Mouse (Mus musculus): ENCODE measurements around the gene Pdzd8.

Gene Pdzd8

GRCm38 (mm10) chr19:59345658-59346283, at the start of gene Pdzd8:
Pdzd8 (minus strand) TSS chr19:59345780.
- in situ Hi-C loops (cut with MboI; ENCODE audit: low pct_unique_long_range_greater_than_20kb in 1 of 2, low sequenced_read_pairs in 2 of 2, unreplicated experiment in 1 of 2), result no loop called here

- in situ Hi-C loops (cut with MboI; ENCODE audit: low pct_unique_long_range_greater_than_20kb in 1 of 2, low sequenced_read_pairs in 2 of 2, unreplicated experiment in 1 of 2), result no loop called here
These were observed 48.3 kb upstream of the Pdzd8 start for GRCm38 (mm10) chr19:59393777-59394441.

- in situ Hi-C loops (cut with MboI; ENCODE audit: low pct_unique_long_range_greater_than_20kb in 1 of 2, low sequenced_read_pairs in 2 of 2, unreplicated experiment in 1 of 2), result no loop called here
These were observed 43.4 kb upstream of the Pdzd8 start for GRCm38 (mm10) chr19:59388847-59389606.

GRCm38 (mm10) chr19:59388399-59388798, 42.8 kb upstream of the Pdzd8 start:
- in situ Hi-C loops (cut with MboI; ENCODE audit: low pct_unique_long_range_greater_than_20kb in 1 of 2, low sequenced_read_pairs in 2 of 2, unreplicated experiment in 1 of 2), result no loop called here

DNA sequence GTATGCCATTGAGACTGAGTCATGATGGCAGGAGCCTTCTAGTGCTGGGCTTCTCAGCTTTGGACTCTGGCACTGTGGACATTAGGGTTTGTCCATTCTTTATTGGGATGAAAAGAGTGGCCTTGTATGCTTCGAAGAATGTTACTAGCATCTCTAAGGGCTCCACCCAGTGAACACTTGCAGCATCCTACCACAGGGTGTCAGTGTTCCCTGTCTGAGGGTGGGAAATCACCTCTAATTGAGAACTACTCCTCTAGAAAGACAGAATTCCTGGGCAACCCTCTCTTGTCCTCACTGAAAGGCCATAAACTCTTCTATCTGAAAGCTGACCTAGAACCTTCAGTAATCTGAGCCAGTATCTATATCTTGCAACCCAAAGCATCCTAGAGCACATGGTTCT, 41.6 kb upstream of the Pdzd8 start:
- in situ Hi-C loops (cut with MboI; ENCODE audit: low pct_unique_long_range_greater_than_20kb in 1 of 2, low sequenced_read_pairs in 2 of 2, unreplicated experiment in 1 of 2), result no loop called here

- in situ Hi-C loops (cut with MboI; ENCODE audit: low pct_unique_long_range_greater_than_20kb in 1 of 2, low sequenced_read_pairs in 2 of 2, unreplicated experiment in 1 of 2), result no loop called here
These were observed 39.3 kb upstream of the Pdzd8 start for GRCm38 (mm10) chr19:59384582-59385495.

- in situ Hi-C loops (cut with MboI; ENCODE audit: low pct_unique_long_range_greater_than_20kb in 1 of 2, low sequenced_read_pairs in 2 of 2, unreplicated experiment in 1 of 2), result no loop called here
These were observed 36.9 kb upstream of the Pdzd8 start for GRCm38 (mm10) chr19:59382416-59382917.

- in situ Hi-C loops (cut with MboI; ENCODE audit: low pct_unique_long_range_greater_than_20kb in 1 of 2, low sequenced_read_pairs in 2 of 2, unreplicated experiment in 1 of 2), result loop anchor here in 1 of 2 experiments (5.0 kb wide), 1 partner anchor 138 kb away; no protein-coding TSS in a partner anchor
These were observed 34.4 kb upstream of the Pdzd8 start for GRCm38 (mm10) chr19:59379995-59380394.

- in situ Hi-C loops (cut with MboI; ENCODE audit: low pct_unique_long_range_greater_than_20kb in 1 of 2, low sequenced_read_pairs in 2 of 2, unreplicated experiment in 1 of 2), result loop anchor here in 1 of 2 experiments (5.0 kb wide), 1 partner anchor 134 kb away; no protein-coding TSS in a partner anchor
These were observed 30.9 kb upstream of the Pdzd8 start for GRCm38 (mm10) chr19:59376481-59376880.

DNA sequence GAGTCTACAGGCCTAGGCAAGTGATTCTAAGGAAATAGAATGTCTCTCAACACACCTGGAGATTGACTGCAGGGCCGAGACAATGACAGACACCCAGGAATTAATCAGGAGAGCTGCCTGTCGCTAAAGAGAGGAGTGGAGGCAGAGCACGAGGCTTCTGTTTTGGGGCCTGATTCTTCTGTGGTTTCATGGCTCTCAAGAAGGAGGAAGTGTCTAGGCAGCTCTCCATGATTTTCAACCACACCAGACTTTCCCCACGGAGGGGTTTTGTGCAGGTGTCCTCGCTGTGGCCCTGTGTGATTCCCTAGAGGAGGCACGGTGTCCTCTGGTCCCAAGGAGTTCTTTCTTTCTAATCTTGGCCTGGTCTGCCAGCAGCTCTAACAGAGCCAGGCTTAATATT, 29.4 kb upstream of the Pdzd8 start:
- in situ Hi-C loops (cut with MboI; ENCODE audit: low pct_unique_long_range_greater_than_20kb in 1 of 2, low sequenced_read_pairs in 2 of 2, unreplicated experiment in 1 of 2), result loop anchor here in 1 of 2 experiments (5.0 kb wide), 1 partner anchor 133 kb away; no protein-coding TSS in a partner anchor

DNA sequence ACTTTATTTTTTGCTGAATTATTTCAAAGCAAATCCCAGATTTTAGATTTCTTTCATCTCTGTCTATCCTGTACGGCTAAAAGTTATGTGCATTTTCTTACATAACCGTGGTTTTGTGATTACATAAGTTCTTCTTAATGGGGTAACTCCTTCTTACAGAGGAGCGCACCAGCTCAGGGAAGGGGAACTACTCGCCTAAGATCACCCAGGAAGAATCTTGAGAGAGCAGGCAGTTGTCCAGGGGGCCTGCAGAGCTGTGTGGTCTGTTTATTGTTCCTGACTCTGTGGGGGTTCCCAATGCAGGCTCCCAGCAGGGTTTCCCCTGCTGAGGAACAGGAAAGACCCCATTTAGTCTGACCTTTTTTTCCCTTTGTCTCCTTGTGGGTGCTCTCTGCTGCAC, 27.3 kb upstream of the Pdzd8 start:
- in situ Hi-C loops (cut with MboI; ENCODE audit: low pct_unique_long_range_greater_than_20kb in 1 of 2, low sequenced_read_pairs in 2 of 2, unreplicated experiment in 1 of 2), result no loop called here

- in situ Hi-C loops (cut with MboI; ENCODE audit: low pct_unique_long_range_greater_than_20kb in 1 of 2, low sequenced_read_pairs in 2 of 2, unreplicated experiment in 1 of 2), result no loop called here
These were observed 25.4 kb upstream of the Pdzd8 start for GRCm38 (mm10) chr19:59371016-59371415.

DNA sequence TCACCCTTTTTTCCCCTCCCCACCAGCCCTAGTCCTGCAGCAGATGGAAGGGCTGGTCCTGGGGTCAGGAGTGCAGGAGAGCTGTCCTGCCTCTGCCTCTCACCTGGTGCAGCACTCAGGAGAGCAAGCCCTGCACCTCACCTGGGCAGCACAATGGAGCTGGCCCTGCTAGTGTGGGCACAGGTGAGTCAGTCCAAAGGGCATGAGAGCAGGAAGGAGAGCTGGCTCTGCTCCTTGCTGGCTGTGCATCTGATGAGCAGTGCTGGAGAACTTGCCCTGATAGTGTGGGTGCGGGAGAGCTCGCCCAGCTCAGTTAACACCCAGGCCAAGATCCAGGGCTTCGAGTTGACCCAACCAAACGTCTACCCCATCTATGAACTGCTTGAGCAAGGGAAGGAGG, 22.3 kb upstream of the Pdzd8 start:
- in situ Hi-C loops (cut with MboI; ENCODE audit: low pct_unique_long_range_greater_than_20kb in 1 of 2, low sequenced_read_pairs in 2 of 2, unreplicated experiment in 1 of 2), result no loop called here

- in situ Hi-C loops (cut with MboI; ENCODE audit: low pct_unique_long_range_greater_than_20kb in 1 of 2, low sequenced_read_pairs in 2 of 2, unreplicated experiment in 1 of 2), result no loop called here
These were observed 21.1 kb upstream of the Pdzd8 start for GRCm38 (mm10) chr19:59366724-59367123.

DNA sequence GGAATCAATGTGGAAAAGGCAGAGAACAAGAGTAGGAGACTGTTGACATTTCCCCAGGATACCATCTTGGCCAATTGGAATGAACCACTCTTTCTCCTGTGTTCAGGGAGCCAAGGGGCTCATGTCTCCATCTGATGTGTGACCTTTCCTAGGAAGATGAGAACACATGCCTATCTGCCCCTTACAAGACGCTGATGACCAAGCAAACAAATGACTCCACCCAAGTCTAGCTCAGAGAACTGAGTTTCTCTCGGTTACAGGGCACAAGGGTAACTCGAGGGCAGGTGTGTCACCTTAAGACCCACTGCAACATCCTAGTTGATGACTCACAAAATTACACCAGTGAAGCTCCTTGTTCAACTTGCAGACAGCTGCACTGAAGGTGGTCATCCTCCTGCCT, 18.1 kb upstream of the Pdzd8 start:
- in situ Hi-C loops (cut with MboI; ENCODE audit: low pct_unique_long_range_greater_than_20kb in 1 of 2, low sequenced_read_pairs in 2 of 2, unreplicated experiment in 1 of 2), result no loop called here

GRCm38 (mm10) chr19:59362646-59363045, 17.1 kb upstream of the Pdzd8 start:
- in situ Hi-C loops (cut with MboI; ENCODE audit: low pct_unique_long_range_greater_than_20kb in 1 of 2, low sequenced_read_pairs in 2 of 2, unreplicated experiment in 1 of 2), result no loop called here

DNA sequence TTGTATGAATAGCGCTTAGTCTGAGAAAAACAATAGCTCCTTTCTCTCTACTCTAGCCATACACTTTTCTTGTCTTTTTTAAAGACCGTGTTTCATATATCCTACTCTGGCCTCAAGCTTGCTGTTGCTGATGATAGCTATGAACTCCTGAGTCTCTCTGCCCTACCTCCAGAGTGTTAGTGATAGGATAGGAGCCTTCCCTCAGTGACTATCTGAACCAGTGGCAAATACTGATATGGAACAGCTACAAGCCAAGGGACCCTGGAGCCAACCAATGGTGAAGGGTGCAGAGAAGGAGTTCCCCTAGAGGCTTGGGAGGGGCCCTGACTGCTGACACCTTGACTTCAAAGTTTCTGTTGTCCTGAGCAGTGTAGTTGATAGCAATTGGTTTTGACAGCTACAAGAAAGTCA, 14.9 kb upstream of the Pdzd8 start:
- in situ Hi-C loops (cut with MboI; ENCODE audit: low pct_unique_long_range_greater_than_20kb in 1 of 2, low sequenced_read_pairs in 2 of 2, unreplicated experiment in 1 of 2), result no loop called here

DNA sequence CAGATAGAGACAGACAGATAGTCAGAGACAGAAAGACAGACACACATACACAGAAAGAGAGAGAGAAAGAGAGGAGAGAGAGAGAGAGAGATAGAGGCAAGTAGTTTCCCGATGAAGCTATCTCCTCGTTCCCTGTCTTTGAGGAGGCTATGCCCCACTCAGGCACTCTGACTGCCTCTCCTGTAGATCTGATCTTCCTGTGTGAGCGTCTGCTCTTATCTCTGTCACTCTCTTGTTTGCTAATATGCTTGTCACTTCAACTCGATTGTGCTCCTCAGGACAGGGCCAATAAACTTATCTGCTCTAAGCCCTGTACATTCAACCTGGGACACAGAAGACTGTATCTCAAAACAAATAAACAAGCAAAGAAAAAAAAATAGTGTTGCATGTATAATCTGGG, 13.6 kb upstream of the Pdzd8 start:
- in situ Hi-C loops (cut with MboI; ENCODE audit: low pct_unique_long_range_greater_than_20kb in 1 of 2, low sequenced_read_pairs in 2 of 2, unreplicated experiment in 1 of 2), result no loop called here
